Mouse (Mus musculus): Measurements from ENCODE around the gene Col9a1. TPM values are rescaled to one million over a fixed set of nuclear protein-coding genes. Genes with fewer than 3 reads are reported as not detected.

Gene Col9a1
- polyA plus RNA-seq, 1 experiment from 2014 or later: 11.1 TPM

DNA sequence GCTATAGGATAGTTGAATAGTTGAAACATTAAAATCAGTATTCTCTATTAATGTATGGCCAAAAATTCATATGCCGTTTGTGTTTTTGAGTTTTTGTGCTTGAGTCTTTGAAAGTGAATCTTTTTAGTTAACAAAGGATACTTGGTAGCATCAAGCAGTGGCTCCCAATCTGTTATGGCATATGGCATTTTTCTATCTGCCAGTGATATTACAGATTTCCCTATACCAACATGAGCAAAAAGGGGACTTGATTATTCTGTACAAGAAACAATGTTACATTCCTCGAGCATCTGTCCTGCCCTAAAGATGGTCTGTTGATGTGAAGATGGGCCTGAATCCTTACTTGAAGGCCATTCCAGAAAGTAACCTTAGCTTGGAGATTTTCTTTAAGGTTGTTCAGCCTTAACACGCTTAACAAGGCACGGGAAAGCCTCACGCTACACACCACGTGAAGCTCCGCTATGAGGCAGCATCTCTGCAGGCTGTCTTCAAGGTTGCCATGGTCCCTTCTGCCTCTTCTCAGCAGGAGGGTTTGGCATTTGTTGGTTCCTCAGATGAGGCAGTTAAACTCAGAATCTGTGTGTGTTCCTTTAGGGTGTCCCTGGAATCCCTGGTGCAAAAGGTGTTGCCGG lies 45.7 kb downstream of the Col9a1 start:
- no peak overlapping the region for H3K9ac ChIP-seq
- H3K4me1 ChIP-seq: peaks cover 13% of the 10 kb centered on the region
- no peak overlapping the region for H3K27ac ChIP-seq
- WGBS: 84% methylated on average over 8 of the region's 8 CpGs
- no peaks in the 10 kb centered on the region for H3K36me3 ChIP-seq
- H3K9me3 ChIP-seq: no peaks in the 10 kb centered on the region
- H3K4me2 ChIP-seq: no peak overlapping the region
- ATAC-seq (ENCODE audit: borderline replicate concordance, extremely low read depth, low FRiP score, low TSS enrichment): no peak
- no peak overlapping the region for H3K4me3 ChIP-seq
- H3K27me3 ChIP-seq: no peaks in the 10 kb centered on the region

DNA sequence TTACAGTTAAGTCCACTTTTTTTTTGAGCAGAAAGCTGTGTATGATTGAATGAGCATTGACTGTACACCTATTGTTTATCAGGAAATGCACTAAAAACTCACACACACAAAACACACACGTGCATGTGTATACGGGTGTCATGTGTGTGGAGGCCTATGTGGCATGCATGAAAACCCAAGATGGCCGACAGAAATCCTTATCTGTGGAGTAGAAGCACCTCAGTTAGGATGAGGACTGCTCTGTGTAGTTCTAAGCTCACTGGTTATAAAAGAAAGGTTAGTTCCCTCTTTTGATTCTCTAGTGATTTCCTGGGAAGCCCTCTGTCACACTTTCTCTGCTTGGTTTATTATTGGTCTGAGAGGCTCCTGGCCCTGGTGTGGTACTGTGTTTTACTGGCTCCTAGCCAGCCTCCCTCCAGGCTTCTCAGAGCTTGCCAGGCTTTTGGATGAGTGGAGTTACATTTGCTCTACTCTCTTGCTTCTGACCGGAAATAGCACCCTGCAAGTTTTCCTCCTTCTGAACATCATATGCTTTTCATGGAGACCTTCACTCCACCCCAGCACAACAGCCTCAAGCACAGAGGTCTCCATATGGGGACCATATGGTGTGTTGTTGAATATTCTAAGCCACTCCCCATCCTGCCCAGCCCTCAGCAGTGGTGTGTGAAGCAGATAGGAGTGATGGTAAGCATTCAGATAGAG lies 48.6 kb downstream of the Col9a1 start:
- WGBS: 61% methylated on average over 4 of the region's 4 CpGs
- no peaks in the 10 kb centered on the region for H3K27me3 ChIP-seq
- no peak overlapping the region for H3K4me2 ChIP-seq
- peaks cover 19% of the 10 kb centered on the region for H3K4me1 ChIP-seq
- no peak overlapping the region for H3K9ac ChIP-seq
- no peak overlapping the region for H3K4me3 ChIP-seq
- no peaks in the 10 kb centered on the region for H3K36me3 ChIP-seq
- no peaks in the 10 kb centered on the region for H3K9me3 ChIP-seq
- ATAC-seq (ENCODE audit: borderline replicate concordance, extremely low read depth, low FRiP score, low TSS enrichment): peak; percentile 85
- peak overlapping the region; percentile 47 for H3K27ac ChIP-seq

DNA sequence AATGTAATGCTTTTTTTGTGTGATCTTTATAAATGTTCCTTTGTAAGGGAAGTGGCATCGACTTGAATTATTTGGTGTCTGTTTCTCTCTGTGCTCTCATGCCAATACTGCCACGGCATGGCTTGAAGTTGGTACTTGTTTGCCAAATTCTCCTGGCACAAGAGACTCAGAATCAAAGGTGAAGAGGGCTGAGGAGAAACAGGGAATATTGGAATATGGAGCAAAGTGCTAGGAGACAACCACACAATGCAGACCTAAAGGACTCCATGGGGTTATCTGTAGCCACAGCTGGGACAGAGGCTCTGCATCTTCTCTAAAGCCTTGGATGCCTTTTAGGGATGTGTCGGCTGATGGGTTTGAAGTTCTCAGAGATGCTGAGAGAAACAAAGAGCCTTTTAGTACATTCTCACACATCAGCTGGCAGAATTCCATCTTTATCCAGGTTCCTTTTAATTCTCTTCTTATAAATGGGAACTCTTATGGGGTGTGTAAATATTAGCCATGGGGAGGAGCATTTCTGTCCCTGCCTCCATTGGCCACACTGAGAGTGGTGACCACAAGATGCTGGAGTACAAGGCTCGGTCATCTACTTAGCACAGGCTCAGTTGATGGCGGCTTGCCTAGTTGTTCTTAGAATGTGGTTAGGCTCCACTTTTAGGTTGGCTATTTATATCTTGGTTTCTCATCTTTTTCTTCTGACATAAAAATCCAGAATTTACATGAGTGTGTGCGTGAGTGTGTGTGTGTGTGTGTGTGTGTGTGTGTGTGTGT lies 49.7 kb downstream of the Col9a1 start:
- no peak overlapping the region for H3K4me3 ChIP-seq
- H3K4me1 ChIP-seq: peaks cover 19% of the 10 kb centered on the region
- no peak overlapping the region for H3K27ac ChIP-seq
- no peak for ATAC-seq (ENCODE audit: borderline replicate concordance, extremely low read depth, low FRiP score, low TSS enrichment)
- H3K9me3 ChIP-seq: no peaks in the 10 kb centered on the region
- no peaks in the 10 kb centered on the region for H3K27me3 ChIP-seq
- no peak overlapping the region for H3K9ac ChIP-seq
- WGBS: 42% methylated on average over 6 of the region's 6 CpGs
- no peaks in the 10 kb centered on the region for H3K36me3 ChIP-seq
- no peak overlapping the region for H3K4me2 ChIP-seq

DNA sequence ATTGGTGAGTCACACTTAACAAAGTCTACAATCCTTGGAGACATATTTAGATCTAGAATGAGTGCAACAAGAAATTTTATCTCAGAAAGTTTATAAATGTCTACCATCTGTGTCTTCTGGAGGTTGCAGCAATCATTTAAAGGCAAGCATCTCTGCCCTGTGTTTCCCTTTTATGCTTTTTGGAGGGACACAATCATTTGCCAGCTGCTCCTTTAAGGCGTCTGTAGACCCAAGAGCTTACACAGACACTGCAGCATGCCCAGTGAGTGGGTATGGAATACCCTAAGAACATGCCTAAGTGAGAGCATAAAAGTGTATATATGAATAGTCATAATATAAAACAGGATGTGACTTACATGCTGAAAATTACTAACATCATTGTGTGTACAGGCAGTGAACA lies 52.1 kb downstream of the Col9a1 start:
- 63% methylated on average over 1 of the region's 1 CpGs for WGBS
- H3K27me3 ChIP-seq: no peaks in the 10 kb centered on the region
- no peak overlapping the region for H3K4me2 ChIP-seq

DNA sequence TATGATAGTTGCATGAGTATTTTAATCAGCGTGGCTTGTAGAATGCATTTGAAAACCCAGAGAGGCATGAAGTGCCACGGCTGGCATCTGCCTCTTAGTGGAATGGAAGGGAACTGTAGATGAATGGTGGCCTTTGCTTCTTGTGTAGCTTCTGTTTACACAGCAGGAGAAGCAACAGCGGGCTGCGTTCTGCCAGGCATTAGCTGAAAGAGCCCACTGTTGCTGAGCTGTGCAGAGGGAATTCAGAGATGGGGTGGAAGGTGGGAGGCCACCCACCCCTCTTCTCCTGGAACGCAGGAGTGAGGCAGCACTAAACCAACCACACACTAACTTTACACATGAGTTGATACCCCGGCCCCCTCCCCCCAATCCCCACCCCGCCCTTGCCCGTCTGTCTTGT lies 53.0 kb downstream of the Col9a1 start:
- no peak overlapping the region for H3K4me3 ChIP-seq
- no peaks in the 10 kb centered on the region for H3K27me3 ChIP-seq
- H3K27ac ChIP-seq: no peak overlapping the region; the same call in 1 of the 2 replicates
- no peak overlapping the region for H3K9ac ChIP-seq
- H3K4me2 ChIP-seq: peak overlapping the region; percentile 16; the same call in 1 of the 2 replicates
- no peaks in the 10 kb centered on the region for H3K36me3 ChIP-seq
- WGBS: 8% methylated on average over 8 of the region's 8 CpGs
- ATAC-seq (ENCODE audit: borderline replicate concordance, extremely low read depth, low FRiP score, low TSS enrichment): 0 out of 2 replicates have a peak, but pooled peaks have one; percentile 24
- peaks cover 19% of the 10 kb centered on the region for H3K4me1 ChIP-seq
- no peaks in the 10 kb centered on the region for H3K9me3 ChIP-seq

More for the DNA sequence above, 52.1 kb downstream of the Col9a1 start:
- Histone ChIP-seq H3K27ac (no peak overlapping the region), H3K4me1 (peaks cover 19% of the 10 kb centered on the region), H3K4me3 (no peak overlapping the region), H3K9me3 (no peaks in the 10 kb centered on the region), H3K9ac (no peak overlapping the region), H3K36me3 (no peaks in the 10 kb centered on the region)
- no peak for ATAC-seq (ENCODE audit: borderline replicate concordance, extremely low read depth, low FRiP score, low TSS enrichment)

DNA sequence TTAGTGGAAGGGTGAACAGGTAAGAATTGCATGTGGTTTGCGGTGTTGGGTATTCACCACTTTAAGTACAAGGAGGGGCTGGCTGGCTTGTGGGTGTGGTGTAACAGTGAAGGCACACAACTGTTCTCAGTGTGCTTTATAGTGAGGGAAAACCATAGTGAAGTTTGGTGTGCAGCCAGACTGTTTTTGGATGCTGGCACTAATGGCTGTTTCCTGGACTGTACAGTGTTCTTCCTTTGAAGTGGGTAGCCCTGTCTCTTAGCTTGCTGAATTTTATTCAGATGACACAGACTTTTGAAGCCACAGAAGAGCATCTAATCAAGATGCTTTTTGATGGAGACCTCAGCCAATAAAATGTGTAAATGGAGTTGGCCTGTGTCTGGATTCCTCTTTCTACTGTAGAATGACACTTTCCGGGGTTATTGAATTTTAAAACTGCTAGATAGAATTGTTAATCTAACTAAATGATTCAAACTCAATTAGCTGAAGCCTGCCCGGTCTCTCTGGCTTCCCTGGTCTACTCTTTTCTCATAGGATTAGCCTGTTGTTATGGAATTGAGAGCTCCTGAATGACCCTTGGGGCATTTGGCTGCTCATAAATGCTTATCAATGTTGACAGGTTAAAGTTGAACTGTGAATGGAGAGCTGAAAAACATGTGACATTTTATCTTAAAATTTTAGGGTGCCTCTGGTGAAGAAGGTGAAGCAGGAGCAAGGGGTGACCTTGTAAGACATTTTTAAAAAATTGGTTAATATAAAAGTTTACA lies 54.3 kb downstream of the Col9a1 start:
- peaks cover 14% of the 10 kb centered on the region for H3K4me1 ChIP-seq
- H3K4me2 ChIP-seq: no peak overlapping the region
- no peak overlapping the region for H3K27ac ChIP-seq
- no peaks in the 10 kb centered on the region for H3K27me3 ChIP-seq
- H3K36me3 ChIP-seq: no peaks in the 10 kb centered on the region
- 80% methylated on average over 3 of the region's 3 CpGs for WGBS
- no peaks in the 10 kb centered on the region for H3K9me3 ChIP-seq
- H3K9ac ChIP-seq: no peak overlapping the region
- H3K4me3 ChIP-seq: no peak overlapping the region
- ATAC-seq (ENCODE audit: borderline replicate concordance, extremely low read depth, low FRiP score, low TSS enrichment): no peak

DNA sequence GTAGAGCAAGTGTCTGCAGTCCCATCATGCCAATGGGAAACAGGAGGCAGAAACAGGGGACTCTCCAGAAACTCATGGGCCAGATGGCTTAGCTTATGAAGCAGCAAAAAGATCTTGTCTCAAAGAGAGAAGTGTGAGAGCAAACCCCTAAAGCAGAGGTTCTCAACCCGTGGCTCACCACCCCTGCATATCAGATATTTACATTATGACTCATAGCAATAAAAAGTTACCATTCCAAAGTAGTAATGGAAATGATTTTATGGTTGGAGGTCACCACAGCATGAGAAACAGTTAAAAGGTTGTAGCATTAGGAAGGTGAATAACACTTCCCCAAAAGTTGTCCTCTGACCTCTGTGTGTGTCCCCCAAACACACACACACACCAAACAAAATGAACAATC lies 58.9 kb downstream of the Col9a1 start:
- Histone ChIP-seq H3K4me1 (no peaks in the 10 kb centered on the region), H3K4me2 (no peak overlapping the region), H3K9me3 (no peaks in the 10 kb centered on the region), H3K36me3 (no peaks in the 10 kb centered on the region), H3K9ac (no peak overlapping the region), H3K27ac (no peak overlapping the region), H3K27me3 (no peaks in the 10 kb centered on the region), H3K4me3 (no peak overlapping the region)
- no peak for ATAC-seq (ENCODE audit: borderline replicate concordance, extremely low read depth, low FRiP score, low TSS enrichment)
- WGBS: 33% methylated on average over 1 of the region's 1 CpGs

DNA sequence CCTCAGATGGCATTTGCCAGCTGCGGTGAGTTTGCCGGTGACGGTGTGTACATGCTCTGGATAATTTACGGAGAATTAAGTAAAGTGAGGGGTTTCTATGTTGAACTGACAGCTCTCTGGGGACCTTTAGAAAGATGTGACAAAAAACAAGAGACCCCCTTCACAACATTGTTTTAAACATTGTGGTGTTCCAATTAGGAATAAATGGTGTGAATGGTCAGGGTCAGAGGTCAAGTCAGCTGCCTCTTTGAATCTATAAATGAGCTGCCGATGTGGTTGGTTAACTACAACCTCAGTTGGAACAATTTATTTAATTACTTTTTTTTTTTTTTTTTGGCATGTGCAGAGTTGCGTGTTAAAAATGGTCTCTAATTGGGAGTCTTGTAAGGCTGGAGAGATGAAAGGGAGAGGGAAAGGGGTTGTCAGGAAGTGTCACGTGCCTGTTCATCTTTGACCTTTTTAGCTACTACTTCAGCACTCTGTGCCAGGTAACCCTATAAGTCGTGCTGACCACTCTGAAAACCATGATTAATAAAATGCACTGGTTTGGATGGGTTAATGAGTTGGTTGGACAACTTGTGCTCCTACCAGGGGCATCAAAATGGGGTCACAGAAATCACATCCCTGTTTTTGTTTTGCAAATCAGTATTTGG lies 62.8 kb downstream of the Col9a1 start:
- 79% methylated on average over 8 of the region's 8 CpGs for WGBS
- Histone ChIP-seq H3K9me3 (no peaks in the 10 kb centered on the region), H3K27me3 (no peaks in the 10 kb centered on the region), H3K4me2 (no peak overlapping the region), H3K4me3 (no peak overlapping the region), H3K36me3 (no peaks in the 10 kb centered on the region), H3K27ac (no peak overlapping the region), H3K4me1 (no peaks in the 10 kb centered on the region), H3K9ac (no peak overlapping the region)
- no peak for ATAC-seq (ENCODE audit: borderline replicate concordance, extremely low read depth, low FRiP score, low TSS enrichment)

DNA sequence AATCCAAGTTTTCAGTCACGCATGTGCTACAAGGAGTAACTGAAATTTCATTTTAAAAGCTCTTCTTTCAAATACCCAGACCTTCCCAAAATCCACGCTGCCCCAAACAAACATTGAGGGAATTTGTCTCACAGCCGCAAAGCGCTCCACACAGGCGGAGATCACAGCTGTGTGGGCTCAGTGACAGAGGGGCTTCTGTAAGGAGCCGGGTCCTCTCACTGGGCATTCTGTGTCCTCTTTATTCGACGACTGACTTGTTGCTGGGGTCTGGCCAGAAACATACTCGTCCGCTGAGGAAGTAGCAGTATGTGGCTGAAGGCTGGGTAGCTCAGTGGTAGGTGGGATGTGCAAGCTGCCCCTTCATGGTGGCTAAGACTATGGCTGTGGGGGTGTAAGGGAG lies 67.5 kb downstream of the Col9a1 start:
- Histone ChIP-seq H3K4me3 (no peak overlapping the region), H3K36me3 (no peaks in the 10 kb centered on the region), H3K27ac (no peak overlapping the region), H3K27me3 (no peaks in the 10 kb centered on the region), H3K9ac (no peak overlapping the region), H3K4me2 (no peak overlapping the region), H3K4me1 (no peaks in the 10 kb centered on the region), H3K9me3 (no peaks in the 10 kb centered on the region)
- WGBS: 64% methylated on average over 10 of the region's 10 CpGs
- ATAC-seq (ENCODE audit: borderline replicate concordance, extremely low read depth, low FRiP score, low TSS enrichment): no peak

DNA sequence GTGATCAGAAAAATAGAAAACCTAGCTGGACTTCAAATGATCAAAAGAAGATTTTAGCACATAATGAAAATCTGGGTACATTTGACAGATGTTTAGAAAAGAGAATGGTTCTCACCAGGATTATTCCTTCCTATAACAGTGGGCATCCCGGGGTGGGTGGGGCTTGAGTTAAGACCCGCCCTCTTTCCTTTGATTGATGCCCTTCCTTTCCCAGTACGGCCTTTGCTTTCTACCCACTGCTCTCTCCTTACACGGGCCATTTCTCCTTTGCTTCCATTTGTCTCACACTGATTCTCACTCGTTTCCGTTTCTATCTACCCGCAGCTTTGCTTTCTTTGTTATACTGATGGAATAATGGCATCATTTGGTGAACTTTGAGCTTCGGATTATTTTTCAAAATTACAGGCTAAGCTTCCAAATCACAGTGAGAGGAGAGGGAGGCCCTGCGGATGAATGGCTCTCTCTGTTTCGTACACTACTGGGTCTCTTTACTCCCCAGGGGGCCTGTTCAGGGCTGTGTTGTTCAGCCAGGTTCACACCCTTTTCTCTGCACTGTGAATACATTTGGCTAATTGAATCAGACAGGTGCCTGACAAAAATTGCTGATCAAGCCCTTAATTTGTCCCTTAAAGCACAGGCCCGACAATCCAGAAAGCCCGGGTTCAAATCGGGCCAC lies 68.4 kb downstream of the Col9a1 start:
- 72% methylated on average over 13 of the region's 13 CpGs for WGBS
- Histone ChIP-seq H3K27ac (no peak overlapping the region), H3K36me3 (no peaks in the 10 kb centered on the region), H3K9ac (no peak overlapping the region), H3K4me2 (no peak overlapping the region), H3K9me3 (no peaks in the 10 kb centered on the region), H3K27me3 (no peaks in the 10 kb centered on the region), H3K4me1 (no peaks in the 10 kb centered on the region), H3K4me3 (no peak overlapping the region)
- ATAC-seq (ENCODE audit: borderline replicate concordance, extremely low read depth, low FRiP score, low TSS enrichment): no peak

All from lung, embryonic 15.5 days (tissue).